Mouse (Mus musculus) embryonic facial prominence, embryonic 13.5 days (tissue): ENCODE measurements around the gene Dyrk1a. TPM values are rescaled to one million over a fixed set of nuclear protein-coding genes. Genes with fewer than 3 reads are reported as not detected.
"Not testable (repeated sequence)": the region's sequence is repeated elsewhere in the genome, so short reads cannot be mapped to it uniquely, and the experiment has no call there.

ENCODE experiments used
- ATAC-seq: fragments of 200-750 bp; cut with Nextera tagmentation; 2 replicates; pipeline ENCODE4 v1.8.0; 2017; ENCODE audit warnings: low read depth; ENCODE audit not compliant: insufficient number of reproducible peaks, insufficient read depth, low FRiP score, low TSS enrichment
- H3K27ac ChIP-seq: fragments of 300-500 bp; sonication (generic); 2 replicates; pipeline ENCODE4 v1.5.1; 2015; ENCODE audit warnings: moderate library complexity, mild to moderate bottlenecking, inconsistent platforms
- H3K27me3 ChIP-seq: fragments of 300-500 bp; sonication (generic); 2 replicates; pipeline ENCODE4 v1.6.1; 2015; ENCODE audit warnings: mild to moderate bottlenecking, inconsistent platforms
- H3K36me3 ChIP-seq: fragments of 300-500 bp; sonication (generic); 2 replicates; pipeline ENCODE4 v1.6.1; 2015; ENCODE audit warnings: mild to moderate bottlenecking, inconsistent platforms
- H3K4me1 ChIP-seq: fragments of 300-500 bp; sonication (generic); 2 replicates; pipeline ENCODE4 v1.6.1; 2015; ENCODE audit warnings: inconsistent platforms
- H3K4me2 ChIP-seq: fragments of 300-500 bp; sonication (generic); 2 replicates; pipeline ENCODE4 v1.6.1; 2015; ENCODE audit warnings: moderate library complexity, mild to moderate bottlenecking, inconsistent platforms
- H3K4me3 ChIP-seq: fragments of 300-500 bp; sonication (generic); 2 replicates; pipeline ENCODE4 v1.5.1; 2015; ENCODE audit warnings: mild to moderate bottlenecking, inconsistent platforms
- H3K9ac ChIP-seq: fragments of 300-500 bp; sonication (generic); 2 replicates; pipeline ENCODE4 v1.6.1; 2015; ENCODE audit warnings: mild to moderate bottlenecking, inconsistent platforms
- H3K9me3 ChIP-seq: fragments of 300-500 bp; sonication (generic); 2 replicates; pipeline ENCODE4 v1.6.1; 2016; ENCODE audit warnings: inconsistent platforms
- WGBS: fragments of 180-500 bp; shearing (Covaris S2); methylation state at CpG from one replicate; pipeline ENCODE4 v1.1.7; 2015; ENCODE audit warnings: mixed read lengths; 5-methylcytosine and 5-hydroxymethylcytosine counted together
- polyA plus RNA-seq: library from polyadenylated mRNA; unstranded; fragments of >200 nt; fragmentation: Nextera tagmentation; extraction: Ambion mirVana; gene quantifications from 2 replicates; pipeline ENCODE4 v1.2.1, GENCODE M21; 2015

The Dyrk1a gene
- polyA plus RNA-seq, 1 experiment from 2014 or later = 11.0 TPM

DNA sequence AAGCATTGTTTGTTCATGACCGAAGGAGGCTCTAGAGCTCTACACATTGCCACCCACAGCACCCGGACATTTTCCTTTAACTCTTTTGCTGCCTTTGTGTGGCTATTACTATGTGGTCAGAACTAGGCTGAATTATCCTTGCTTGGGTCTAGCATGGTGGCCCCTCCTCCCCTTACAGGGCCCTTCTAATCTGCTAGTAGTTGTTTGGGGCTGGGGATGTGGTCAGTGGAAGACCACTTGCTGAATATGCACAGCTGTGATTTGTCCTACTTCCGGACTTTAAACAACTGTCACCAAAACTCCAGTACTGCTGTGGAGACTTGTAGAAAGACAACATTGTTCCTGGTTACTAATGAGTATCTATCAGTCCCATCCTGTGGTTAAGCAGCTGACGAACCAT lies 114.2 kb downstream of the Dyrk1a start:
- no peaks in the 10 kb centered on the region for H3K27me3 ChIP-seq
- no peak for ATAC-seq
- peaks cover 60% of the 10 kb centered on the region for H3K36me3 ChIP-seq
- no peak overlapping the region for H3K27ac ChIP-seq
- WGBS = 77% methylated on average over 4 of the region's 4 CpGs
- H3K9ac ChIP-seq = no peak overlapping the region
- no peak overlapping the region for H3K4me2 ChIP-seq
- H3K4me1 ChIP-seq = peaks cover 5% of the 10 kb centered on the region; the same call in 1 of the 2 replicates
- no peak overlapping the region for H3K4me3 ChIP-seq
- H3K9me3 ChIP-seq = no peaks in the 10 kb centered on the region

DNA sequence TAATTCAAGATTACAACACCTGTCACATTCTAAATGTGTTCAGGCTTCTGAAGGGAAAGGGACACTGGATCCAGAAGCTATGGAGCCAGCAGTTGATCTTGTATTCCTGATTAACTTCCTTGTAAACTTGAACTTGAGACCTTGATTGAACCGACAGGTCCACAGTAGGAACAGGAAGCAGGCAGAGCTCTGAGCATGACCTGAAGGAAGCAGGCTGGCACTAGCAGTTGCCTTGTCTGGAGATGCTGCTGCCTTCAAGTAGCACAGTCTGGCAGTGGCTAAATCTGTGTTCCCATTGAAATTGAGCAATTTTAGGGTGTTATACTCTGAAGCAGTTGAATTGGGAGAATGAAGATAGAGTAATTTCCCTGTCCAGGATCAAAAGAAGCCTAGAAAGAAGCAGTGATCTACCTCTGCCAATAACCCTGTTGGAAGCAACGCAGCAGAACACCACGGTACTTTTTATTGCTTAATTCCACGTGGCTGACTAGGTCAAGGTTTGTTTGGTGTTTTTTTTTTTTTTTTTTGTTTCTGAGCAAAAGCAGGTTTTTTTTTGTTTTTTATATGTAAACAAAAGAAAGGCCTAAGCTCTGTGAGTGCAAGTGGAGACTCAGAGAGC lies 124.0 kb downstream of the Dyrk1a start:
- Histone ChIP-seq H3K4me2 (no peak overlapping the region), H3K27me3 (no peaks in the 10 kb centered on the region), H3K36me3 (peaks cover 64% of the 10 kb centered on the region), H3K27ac (no peak overlapping the region), H3K4me1 (no peaks in the 10 kb centered on the region), H3K4me3 (no peak overlapping the region), H3K9me3 (no peaks in the 10 kb centered on the region), H3K9ac (no peak overlapping the region)
- 79% methylated on average over 4 of the region's 4 CpGs for WGBS
- ATAC-seq = no peak

DNA sequence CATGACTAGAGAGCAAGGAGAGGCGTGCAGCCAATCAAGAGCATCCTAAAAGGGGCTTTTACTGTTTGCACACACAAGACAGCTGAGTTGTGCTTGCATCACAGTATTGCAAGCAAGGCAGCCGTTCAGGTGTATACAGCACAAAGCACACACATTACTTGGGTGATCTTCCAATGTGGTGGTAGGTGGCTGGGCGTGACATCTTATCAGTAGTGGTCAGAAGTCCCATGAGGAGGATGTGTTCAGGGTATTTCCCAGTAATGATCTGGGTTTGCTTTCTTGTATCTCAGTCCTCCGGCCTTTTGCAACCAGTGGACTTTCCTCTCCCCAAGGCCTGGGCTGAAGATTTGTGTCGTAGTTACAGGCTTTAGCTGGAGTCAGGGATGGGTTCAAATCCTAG lies 127.7 kb downstream of the Dyrk1a start:
- H3K9me3 ChIP-seq = no peaks in the 10 kb centered on the region
- H3K27ac ChIP-seq = no peak overlapping the region
- no peak overlapping the region for H3K9ac ChIP-seq
- WGBS = 80% methylated on average over 5 of the region's 5 CpGs
- H3K4me2 ChIP-seq = no peak overlapping the region
- H3K4me3 ChIP-seq = no peak overlapping the region
- H3K27me3 ChIP-seq = no peaks in the 10 kb centered on the region
- H3K4me1 ChIP-seq = no peaks in the 10 kb centered on the region
- no peak for ATAC-seq
- H3K36me3 ChIP-seq = peaks cover 31% of the 10 kb centered on the region

DNA sequence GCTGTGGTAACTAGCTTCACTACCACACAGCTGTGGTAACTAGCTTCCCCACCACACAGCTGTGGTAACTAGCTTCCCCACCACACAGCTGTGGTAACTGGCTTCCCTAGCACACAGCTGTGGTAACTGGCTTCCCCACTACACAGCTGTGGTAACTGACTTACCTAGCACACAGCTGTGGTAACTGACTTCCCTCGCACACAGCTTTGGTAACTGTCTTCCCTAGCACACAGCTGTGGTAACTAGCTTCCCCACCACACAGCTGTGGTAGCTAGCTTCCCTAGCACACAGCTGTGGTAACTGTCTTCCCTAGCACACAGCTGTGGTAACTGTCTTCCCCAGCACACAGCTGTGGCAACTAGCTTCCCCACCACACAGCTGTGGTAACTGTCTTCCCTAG lies 128.4 kb downstream of the Dyrk1a start:
- not testable (repeated sequence) for H3K27me3 ChIP-seq, ATAC-seq, H3K4me3 ChIP-seq, H3K4me1 ChIP-seq, H3K27ac ChIP-seq, H3K9me3 ChIP-seq, H3K9ac ChIP-seq, H3K4me2 ChIP-seq
- 80% methylated on average over 1 of the region's 1 CpGs for WGBS
- H3K36me3 ChIP-seq = peaks cover 25% of the 10 kb centered on the region

DNA sequence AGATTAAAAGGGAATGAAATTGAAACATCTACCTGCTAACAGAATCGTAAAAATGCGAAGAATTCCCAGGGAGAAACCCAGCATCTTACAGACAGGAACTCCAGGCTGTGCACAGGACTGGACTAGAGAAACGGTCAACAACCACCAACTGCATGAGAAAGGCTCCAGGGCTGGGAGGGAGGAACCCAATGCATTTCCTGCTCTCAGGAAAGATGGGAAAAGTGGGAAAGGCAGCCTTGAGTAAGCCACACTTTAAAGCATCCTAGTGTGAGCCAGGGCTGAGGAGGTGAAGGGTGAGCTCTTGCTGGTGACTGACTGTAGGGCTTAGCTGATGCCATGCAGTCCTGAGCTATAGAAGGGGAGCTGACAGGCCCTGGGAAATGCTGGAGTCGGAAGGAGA lies 131.3 kb downstream of the Dyrk1a start:
- 78% methylated on average over 4 of the region's 4 CpGs for WGBS
- Histone ChIP-seq H3K27me3 (no peaks in the 10 kb centered on the region), H3K4me1 (no peaks in the 10 kb centered on the region), H3K9me3 (no peaks in the 10 kb centered on the region), H3K4me3 (no peak overlapping the region), H3K9ac (no peak overlapping the region), H3K27ac (no peak overlapping the region), H3K36me3 (peaks cover 3% of the 10 kb centered on the region; the same call in 1 of the 2 replicates), H3K4me2 (no peak overlapping the region)
- ATAC-seq = no peak

DNA sequence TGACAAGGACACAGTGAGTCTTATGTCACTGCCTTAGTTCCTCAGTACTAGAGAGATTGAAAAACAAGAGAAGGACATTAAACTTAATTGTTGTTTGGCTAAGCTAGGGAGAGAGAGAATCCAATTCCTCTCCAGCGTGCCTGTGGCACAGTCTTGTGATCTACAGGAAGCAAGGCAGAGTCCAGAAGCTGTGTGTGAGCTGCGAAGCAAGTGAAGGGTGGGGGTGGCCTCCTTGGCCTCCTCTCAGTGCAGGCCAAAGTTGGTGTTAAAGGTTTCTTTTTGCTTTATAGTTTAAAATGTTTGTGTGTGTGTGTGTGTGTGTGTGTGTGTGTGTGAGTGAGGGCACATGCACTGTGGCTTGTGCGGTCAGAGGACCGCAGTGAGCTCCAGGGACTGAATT lies 132.2 kb downstream of the Dyrk1a start:
- no peaks in the 10 kb centered on the region for H3K27me3 ChIP-seq
- no peaks in the 10 kb centered on the region for H3K36me3 ChIP-seq
- H3K4me1 ChIP-seq = no peaks in the 10 kb centered on the region
- no peaks in the 10 kb centered on the region for H3K9me3 ChIP-seq
- H3K4me2 ChIP-seq = no peak overlapping the region
- no peak overlapping the region for H3K27ac ChIP-seq
- no peak overlapping the region for H3K9ac ChIP-seq
- 83% methylated on average over 4 of the region's 4 CpGs for WGBS
- ATAC-seq = no peak
- H3K4me3 ChIP-seq = no peak overlapping the region

DNA sequence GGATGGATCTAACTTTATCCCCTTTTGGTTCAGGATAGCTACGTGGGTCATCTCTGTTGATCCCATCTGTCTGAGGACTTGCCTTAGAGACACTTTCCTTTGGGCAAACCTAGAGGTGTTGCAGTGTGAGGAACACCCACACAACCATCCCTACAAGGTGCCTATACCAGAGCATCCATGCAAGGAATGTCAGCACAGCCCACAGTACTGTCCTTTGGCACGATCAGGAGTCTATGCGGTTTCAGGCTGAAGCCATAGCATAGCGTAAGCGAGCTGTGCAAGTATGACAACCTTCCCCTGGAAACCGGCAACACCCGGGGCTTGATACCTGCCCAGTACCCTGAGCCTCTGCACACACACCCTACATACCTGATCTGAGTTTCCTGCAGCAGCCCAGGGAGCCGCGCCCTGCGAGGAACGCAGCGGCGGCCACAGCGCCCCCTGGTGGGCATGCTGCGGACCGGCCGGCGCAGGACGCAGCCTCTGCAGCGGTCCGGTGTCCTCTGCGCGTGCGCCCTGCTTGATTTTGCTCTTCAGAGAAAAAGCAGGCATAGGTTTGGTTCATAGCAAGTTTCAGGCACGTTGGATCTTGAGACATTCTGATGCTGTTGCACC lies 143.8 kb downstream of the Dyrk1a start:
- H3K27me3 ChIP-seq = peaks cover 7% of the 10 kb centered on the region
- ATAC-seq = peak; percentile 56
- H3K4me1 ChIP-seq = peaks cover 14% of the 10 kb centered on the region; the same call in 1 of the 2 replicates
- 7% methylated on average over 25 of the region's 25 CpGs for WGBS
- no peaks in the 10 kb centered on the region for H3K36me3 ChIP-seq
- peak overlapping the region; percentile 65 for H3K4me2 ChIP-seq
- H3K4me3 ChIP-seq = peak overlapping the region; percentile 33
- peak overlapping the region; percentile 59 for H3K9ac ChIP-seq
- H3K27ac ChIP-seq = no peak overlapping the region
- H3K9me3 ChIP-seq = peaks cover 6% of the 10 kb centered on the region

DNA sequence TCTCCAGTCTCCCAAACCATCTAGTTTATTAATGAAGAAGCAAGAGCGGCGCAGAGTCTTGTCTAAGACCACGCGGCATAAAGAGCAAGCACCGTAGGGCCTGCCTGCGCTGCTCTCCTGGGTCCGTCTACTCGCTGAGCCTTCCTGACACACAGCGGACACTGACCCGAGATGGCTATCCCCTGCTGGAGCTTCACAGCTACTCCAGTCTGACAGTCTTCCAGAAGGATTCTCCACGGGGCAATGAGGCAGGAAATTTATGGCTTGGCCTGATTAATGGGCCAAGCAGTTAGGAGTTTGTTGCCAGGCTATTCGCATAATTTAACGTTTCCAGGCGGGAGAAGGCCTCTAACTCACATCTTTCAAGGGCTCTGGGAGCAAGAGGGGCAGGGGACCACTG lies 144.7 kb downstream of the Dyrk1a start:
- Histone ChIP-seq H3K9ac (no peak overlapping the region), H3K36me3 (no peaks in the 10 kb centered on the region), H3K4me1 (peaks cover 23% of the 10 kb centered on the region; the same call in 1 of the 2 replicates), H3K27me3 (peaks cover 7% of the 10 kb centered on the region), H3K27ac (no peak overlapping the region), H3K9me3 (peaks cover 6% of the 10 kb centered on the region), H3K4me3 (no peak overlapping the region), H3K4me2 (no peak overlapping the region)
- no peak for ATAC-seq
- 75% methylated on average over 14 of the region's 14 CpGs for whole genome bisulfite sequencing

DNA sequence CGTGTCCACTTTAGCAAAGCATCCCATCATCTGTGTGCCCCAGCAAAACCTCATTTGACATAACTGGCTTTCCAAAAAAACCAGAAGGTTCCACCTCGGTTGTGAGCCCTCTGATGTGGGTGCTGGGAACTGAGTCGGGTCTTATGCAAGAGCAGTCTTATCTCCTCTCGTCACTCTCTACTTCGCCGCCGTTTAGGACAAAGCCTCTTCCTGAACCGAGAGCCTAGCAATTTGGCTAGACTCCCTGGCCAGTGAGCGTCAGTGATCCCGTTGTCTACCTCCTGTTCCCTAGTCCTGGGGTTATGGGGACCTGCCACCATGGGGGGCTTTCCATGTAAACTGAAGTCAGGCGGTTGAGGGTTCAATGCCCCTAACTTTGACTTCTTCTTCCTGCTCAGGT lies 147.2 kb downstream of the Dyrk1a start:
- WGBS = 93% methylated on average over 11 of the region's 11 CpGs
- ATAC-seq = no peak

DNA sequence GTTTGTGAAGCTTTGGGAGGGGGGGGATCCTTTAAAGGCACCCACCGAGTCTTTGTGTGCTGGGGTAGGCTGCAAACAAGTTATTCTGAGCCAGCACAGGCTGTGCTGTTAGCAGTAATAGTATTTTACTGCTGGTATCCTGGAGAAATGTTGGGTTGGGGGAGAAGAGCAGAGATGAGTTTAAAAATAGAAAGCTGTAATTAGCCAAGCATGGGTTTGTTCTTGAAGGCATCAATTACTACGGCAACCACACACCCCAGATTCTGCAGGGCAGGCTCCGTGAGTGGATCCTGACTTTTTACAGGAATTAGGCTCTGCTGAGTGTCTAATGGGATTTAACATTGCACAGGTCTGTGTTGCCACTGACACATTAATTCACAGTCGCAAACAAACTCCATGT lies 149.1 kb downstream of the Dyrk1a start:
- no peak overlapping the region for H3K4me3 ChIP-seq
- H3K4me2 ChIP-seq = no peak overlapping the region
- H3K27me3 ChIP-seq = peaks cover 14% of the 10 kb centered on the region
- no peaks in the 10 kb centered on the region for H3K36me3 ChIP-seq
- peaks cover 6% of the 10 kb centered on the region for H3K9me3 ChIP-seq
- H3K9ac ChIP-seq = no peak overlapping the region
- WGBS = 43% methylated on average over 4 of the region's 4 CpGs
- ATAC-seq = no peak
- H3K4me1 ChIP-seq = peaks cover 17% of the 10 kb centered on the region; the same call in 1 of the 2 replicates
- peak overlapping the region; percentile 48; the same call in 1 of the 2 replicates for H3K27ac ChIP-seq

More for the DNA sequence above, 147.2 kb downstream of the Dyrk1a start:
- Histone ChIP-seq H3K27ac (no peak overlapping the region), H3K27me3 (peaks cover 7% of the 10 kb centered on the region), H3K9ac (no peak overlapping the region), H3K4me1 (peaks cover 23% of the 10 kb centered on the region; the same call in 1 of the 2 replicates), H3K9me3 (peaks cover 6% of the 10 kb centered on the region), H3K36me3 (no peaks in the 10 kb centered on the region), H3K4me2 (no peak overlapping the region), H3K4me3 (no peak overlapping the region)

DNA sequence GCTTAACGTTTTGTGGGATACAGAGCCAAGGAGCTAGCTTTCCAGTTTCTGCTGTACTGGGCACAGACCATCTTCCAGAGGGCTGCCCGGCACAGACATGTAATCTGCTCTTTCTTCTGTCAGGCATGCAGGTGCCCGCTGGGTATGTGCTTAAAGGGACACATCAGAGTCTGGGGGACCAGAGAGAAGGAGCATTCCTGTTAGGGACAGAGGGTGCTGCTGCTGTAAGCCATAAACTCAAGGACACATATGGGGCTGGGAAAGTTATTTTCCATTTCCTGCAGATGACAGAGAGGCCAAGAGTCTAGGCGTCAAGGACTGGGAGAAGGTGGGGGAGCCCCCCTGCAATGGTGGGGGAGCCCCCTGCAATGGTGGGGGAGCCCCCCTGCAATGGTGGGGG lies 149.7 kb downstream of the Dyrk1a start:
- Histone ChIP-seq H3K36me3 (no peaks in the 10 kb centered on the region), H3K4me2 (no peak overlapping the region), H3K27me3 (peaks cover 12% of the 10 kb centered on the region), H3K9ac (no peak overlapping the region), H3K4me1 (peaks cover 17% of the 10 kb centered on the region; the same call in 1 of the 2 replicates), H3K27ac (no peak overlapping the region), H3K4me3 (no peak overlapping the region), H3K9me3 (peaks cover 6% of the 10 kb centered on the region)
- ATAC-seq = no peak
- WGBS = 69% methylated on average over 4 of the region's 4 CpGs

DNA sequence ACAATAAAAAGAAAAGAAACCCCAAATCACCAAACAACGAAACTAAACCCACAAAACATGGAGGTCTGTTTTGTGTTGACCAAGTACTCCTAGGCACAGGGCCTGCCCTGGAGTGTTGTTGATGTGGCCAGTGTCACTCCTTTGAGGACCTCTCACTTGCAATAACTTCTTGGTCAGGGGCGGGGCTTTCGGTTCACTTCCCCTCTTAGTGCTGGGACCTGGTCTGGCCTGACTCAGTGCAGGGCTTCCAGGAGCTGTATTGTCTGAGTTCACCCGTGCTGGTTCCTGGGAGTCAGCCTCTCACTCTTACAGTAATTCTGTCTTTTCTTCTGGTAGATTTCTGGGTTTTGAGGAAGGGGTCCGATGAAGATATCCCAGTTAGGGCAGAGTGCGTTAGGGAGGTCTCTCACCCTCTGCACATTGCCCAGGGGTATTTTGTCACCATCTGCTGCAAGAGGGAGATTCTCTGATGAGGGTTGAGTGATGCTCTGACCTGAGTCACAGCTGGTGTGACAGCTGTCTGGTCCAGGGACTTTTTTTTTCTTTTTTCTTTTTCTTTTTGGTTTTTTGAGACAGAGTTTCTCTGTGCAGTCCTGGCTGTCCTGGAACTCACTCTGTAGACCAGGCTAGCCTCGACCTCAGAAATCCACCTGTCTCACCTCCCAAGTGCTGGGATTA lies 150.8 kb downstream of the Dyrk1a start:
- 64% methylated on average over 7 of the region's 7 CpGs for WGBS
- no peak overlapping the region for H3K4me2 ChIP-seq
- peaks cover 7% of the 10 kb centered on the region; the same call in 1 of the 2 replicates for H3K27me3 ChIP-seq
- no peak for ATAC-seq
- H3K4me3 ChIP-seq = no peak overlapping the region
- H3K27ac ChIP-seq = no peak overlapping the region
- peaks cover 23% of the 10 kb centered on the region; the same call in 1 of the 2 replicates for H3K4me1 ChIP-seq
- peaks cover 6% of the 10 kb centered on the region for H3K9me3 ChIP-seq
- no peaks in the 10 kb centered on the region for H3K36me3 ChIP-seq
- H3K9ac ChIP-seq = no peak overlapping the region
